Mouse (Mus musculus) Muller cell, postnatal 12 days (primary cell): ENCODE measurements around the gene D17H6S53E.

Source experiments
- DNase-seq: peaks from one replicate; pipeline ENCODE4 v3.0.0-alpha.2; 2015; ENCODE audit errors: inconsistent ontology term

D17H6S53E gene

DNA sequence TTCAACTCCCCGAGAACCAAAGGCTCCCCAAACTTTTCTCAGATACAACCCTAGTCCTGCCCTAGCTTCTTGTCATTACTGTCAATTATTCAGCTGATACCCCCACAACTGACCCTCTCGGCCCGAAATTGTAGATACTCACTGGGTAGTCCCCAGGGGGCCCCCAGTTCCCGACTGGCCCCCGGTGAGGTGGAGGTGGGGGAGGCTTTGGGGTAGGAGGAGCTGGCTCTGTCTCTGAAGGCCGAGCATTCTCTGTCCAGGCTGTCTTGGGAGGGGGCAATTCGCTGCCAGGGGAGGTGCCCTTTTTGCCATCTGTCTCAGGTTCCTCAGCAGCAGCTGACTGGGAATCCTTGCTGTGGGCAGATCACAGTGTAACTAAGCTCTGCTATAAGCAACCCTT is 33.5 kb downstream of the D17H6S53E start:
- no peak for DNase-seq

DNA sequence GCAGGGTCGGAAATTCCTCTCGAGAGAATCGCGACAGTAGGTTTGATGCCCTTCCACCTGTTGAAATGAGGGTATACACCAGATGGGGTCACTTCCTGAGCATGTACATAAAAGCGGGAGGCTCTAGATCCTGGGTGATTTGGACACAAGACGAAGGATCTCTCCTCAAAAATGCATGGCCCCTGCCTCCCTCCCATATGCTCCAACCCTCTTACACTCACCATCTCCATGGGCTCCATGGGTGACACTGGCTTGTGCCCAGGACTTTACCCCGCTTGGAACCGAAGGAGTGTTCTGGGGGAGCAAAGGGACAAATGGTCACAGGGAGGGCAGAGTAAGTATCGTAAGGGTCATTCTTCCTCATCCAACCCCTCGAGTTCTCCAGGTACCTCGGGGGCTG is 35.2 kb downstream of the D17H6S53E start:
- DNase-seq: no peak

DNA sequence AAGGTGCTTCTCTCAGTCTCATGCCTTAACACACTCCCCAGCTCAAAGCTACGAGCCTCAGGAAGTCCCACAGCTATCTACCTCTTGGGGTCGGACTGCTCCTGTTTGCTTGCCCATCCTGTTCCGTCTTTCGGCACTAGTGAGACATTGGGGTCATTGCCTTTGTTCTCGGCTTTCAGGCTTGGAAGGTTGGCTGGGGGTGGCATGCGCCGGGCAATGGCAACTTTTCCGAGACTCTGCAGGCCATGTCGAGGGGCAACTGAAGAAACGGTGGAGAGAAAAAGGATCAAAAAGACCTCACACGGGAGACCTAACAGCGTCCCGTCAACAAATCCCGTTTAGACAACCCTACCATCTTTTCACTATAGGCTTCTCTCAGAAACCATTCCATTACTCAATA is 35.9 kb downstream of the D17H6S53E start:
- DNase-seq: no peak

DNA sequence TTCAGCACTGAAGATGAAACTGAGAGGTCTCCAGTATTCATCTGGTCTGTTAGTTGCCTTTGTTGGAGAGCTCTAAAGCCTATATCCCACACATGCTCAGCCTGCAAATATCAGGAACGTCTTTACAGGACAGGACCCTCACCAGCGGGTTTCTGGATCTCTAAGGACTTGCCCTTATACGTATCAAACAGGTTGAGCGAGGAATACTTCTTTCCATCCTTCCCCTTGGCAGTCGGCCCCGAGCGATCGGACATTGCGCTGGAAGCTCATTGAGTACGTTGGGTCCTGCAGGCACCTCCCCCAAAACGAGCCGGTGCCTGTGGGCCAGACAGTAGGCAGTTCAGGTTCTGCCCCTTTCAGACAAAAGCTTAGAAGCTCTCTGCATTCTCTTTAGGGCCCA is 36.6 kb downstream of the D17H6S53E start:
- no peak for DNase-seq

DNA sequence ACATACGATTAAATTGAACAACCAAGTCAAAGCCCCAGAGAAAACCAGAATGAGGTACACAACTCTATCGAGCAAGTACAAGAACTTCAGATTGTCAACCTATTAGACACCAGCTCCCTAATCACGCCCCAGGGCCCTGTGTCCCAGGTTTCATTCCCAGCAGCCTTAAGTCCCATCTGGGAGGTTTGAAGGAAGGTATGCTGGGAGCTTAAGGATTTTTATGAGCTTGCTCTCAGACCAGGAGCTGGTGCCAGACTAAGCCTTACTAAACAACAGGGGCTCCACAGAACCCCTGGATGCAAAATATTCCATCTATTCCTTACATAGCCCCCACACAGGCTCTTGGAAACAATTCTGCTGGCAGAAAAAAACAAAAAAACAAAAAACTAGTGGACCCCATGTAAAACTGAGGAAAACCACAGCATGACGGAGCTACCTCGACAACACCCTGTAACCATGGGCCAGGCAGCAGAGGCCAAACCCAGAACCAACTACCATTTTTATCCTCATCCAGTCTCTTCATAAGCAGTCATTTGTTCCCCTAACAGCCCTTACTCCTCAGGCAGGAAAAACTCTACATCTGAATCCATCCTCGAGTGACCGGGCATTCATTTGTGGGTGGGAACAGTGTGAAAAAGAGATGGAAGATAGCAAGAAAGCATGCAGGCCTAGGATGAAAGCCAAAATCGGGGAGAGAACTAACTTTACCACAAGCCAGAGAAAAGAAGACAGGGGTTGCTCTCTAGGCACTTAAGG is 37.3 kb downstream of the D17H6S53E start:
- DNase-seq: peak; percentile 37

DNA sequence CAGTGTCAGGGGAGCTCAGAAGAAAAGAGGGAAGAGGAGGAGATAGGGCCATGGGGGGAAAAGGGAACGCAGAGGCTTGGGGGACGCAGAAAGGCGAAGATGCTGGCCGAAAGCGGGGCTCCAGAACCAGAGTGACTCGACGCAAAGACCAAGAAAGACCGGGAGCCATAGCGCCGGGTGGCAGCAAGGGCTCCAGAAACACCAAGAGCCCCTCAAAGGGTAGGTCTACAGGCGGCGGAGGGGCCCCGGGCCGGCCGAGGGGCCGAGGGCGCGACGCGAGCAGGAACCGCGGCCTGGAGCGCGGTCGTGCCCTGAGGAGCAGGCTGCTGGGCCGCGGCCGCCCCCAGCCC is 38.0 kb downstream of the D17H6S53E start:
- no peak for DNase-seq

DNA sequence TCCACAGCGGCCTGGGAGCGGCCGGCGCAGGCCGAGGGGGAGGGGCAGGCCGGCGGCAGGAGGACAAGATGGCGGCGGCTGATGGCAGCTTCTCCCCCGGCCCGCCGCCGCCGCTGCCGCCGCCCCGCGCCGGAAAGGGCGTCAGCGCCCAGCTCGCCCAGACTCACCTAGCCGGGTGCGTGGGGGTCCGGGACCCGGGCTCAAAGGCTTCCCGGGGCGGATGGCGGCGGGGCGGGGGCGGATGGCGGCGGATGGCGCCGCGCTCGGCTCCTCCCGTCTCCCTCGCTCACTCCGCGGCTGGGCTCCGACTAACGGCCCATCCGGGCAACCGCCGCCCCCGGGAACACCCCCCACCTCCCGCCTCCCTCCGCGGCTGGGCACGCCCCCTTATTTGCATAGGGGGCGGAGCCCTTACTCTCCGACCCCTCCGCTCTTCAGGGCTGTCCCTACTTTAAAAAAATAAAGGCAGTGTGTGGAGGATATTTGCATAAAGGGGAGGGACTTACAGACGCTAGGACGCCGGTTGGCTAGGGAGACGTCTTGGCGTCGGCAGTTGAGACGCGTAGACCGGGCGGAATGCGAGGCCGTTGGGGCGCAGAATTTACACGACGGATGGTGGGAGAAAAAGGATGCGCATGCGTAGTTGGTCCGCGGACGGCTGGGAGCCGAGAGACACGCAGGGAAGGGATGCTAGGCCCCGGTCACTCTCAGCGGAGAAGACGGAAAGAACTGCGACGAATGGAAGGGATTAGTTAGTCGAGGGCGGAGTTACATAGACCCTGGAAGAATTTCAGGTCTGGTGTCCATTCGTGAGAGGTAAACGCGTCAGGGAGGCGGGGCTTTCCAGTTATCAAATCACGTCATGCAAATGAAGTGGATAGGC is 38.6 kb downstream of the D17H6S53E start, which contains the start of gene Prrc2a:
Prrc2a (minus strand) TSS at position 330 of the 883 bp plus-strand sequence.
- DNase-seq: peak; percentile 99

DNA sequence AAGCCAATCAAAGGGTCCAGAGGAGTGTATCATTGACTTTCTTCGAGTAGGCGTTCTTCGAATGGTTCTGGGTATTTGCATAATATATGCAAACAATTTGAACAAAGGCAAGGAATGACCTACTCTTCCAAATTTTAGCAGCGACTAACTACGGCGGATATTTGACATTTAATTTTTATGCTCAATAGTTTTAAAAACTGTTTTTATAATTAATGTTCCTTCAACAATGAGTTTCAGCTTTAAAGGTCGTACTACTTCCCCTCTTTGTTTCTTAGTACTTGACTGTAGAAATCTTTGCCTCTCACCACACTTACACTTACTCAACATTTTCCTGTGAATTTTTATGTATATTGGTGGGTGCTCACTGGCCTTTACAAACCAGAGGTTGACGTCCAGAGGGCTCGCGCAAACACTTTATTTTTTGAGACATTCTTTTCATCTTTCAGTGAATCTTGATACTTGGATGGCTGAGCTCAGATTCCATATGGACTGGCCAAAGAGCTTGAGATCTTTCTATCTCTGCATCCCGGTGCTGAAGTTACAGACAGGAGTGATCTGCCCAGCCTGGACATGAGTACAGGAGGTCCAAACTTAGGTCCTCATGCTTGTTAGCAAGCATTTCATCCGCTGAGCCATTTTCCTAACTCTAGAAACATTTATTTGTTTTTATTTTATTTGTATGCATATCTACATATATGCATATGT is 39.4 kb downstream of the D17H6S53E start:
- no peak for DNase-seq

DNA sequence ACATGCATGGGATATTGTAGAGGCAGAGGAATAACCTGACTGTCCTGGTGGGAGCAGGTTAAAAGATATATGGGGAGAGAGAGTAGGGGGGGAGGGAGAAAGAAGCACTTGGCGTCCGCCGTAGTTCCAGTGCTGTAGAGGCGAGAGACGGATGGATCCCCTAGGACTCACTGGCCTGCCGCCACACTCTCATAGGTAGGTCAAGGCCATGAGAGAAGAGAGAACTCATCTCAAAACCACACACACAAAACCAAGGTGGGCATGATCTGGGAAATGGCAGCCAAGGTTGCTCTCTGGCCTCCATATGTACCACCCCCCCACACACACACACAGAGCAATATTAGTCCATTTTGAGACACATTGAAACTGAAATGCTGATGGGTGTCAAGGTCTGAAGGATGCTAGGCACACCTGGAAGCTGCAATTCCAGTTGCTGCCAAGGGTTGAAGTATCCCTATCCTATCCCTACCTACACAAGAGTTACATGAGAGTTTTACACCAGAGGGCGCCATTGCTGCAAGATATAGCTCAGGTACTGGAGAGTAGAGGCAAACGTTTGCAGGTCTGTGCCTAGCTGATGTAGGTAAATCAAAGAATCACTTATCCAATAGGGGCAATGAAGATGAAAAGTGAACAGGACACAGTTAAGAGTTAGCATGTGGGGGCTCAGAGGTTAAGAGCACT is 40.3 kb downstream of the D17H6S53E start:
- DNase-seq: no peak

DNA sequence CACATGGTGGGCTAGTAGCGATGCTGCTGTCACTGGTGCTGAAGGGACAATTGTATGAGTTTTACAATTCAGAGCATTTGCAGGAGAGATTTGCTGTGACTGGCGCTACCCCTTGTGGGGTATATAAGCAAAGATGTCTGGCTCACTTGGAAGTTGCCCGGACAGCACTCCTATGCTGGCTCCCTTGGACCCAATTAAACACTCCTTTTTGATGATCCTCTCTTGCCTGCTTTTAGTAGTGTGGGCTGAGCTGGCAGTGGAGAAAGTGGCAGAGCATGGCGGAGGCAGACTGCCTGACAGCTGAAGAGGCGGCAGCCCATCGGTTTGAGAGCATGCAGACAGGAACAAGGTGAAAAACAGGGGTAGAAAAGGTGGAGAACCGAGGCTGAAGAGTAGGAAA is 41.6 kb downstream of the D17H6S53E start:
- no peak for DNase-seq

DNA sequence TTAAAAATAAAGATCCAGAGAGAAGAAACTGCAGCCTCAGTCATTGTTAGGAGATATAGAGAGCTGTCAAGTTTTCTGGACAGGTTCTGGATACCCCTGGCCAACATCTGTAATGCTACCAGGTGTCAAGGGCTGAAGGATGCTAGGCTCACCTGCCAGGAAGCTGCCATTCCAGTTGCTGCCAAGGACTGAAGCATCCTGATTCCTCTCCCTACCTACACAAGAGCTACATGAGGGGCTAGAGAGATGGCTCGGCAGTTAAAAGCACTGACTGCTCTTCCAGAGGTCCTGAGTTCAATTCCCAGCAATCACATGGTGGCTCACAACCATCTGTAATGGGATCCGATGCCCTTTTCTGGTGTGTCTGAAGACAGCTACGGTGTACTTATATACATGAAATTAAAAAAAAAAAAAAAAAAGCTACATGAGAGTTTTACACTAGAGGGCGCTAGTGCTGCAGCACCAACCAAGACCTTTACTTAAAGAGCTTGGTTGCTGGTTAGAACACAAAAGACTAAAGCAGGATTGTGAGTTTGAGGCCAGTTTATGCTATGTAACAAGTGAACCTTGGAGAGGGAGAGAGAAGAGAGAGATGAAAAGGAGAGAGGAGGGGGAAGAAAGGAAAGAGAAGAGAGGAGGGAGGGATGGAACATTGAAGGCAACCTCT is 42.5 kb downstream of the D17H6S53E start:
- no peak for DNase-seq

DNA sequence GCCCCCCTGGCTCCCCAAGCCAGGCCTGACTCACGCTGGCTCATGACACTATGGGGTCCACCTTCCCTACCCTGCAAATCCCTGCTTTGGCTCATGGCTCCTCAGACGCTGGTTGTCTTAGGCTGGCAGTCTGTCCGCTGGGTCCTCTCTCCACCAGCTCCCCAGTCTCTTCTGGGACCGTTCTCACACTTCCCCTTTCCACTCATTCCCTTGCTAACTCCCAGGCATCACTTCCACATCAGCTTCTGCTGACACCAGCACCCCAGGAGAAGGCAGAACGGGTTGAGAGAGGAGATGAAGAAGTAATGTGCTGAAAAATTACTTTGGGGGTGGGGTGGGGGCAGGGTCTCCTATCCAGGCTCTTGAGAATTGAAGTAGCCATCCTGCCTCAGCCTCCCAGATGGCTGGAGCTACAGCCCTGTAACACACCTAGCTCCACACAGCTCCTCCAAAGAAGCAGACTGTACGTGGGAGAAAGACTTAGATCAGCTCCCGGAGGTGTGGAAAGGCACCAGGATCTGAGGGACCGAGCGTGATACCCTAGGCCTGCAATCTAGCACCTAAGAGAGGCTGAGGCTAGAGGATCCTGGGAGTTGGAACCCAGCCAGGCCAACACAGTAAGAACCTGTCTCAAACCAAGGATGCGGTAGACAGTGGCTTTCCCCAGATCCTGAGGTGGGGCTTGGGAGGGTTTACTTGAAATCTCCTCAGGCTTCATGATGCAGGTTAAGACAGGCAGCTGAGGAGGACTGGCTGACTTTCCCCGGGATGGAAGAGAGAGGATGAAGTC is 46.5 kb downstream of the D17H6S53E start:
- DNase-seq: no peak

DNA sequence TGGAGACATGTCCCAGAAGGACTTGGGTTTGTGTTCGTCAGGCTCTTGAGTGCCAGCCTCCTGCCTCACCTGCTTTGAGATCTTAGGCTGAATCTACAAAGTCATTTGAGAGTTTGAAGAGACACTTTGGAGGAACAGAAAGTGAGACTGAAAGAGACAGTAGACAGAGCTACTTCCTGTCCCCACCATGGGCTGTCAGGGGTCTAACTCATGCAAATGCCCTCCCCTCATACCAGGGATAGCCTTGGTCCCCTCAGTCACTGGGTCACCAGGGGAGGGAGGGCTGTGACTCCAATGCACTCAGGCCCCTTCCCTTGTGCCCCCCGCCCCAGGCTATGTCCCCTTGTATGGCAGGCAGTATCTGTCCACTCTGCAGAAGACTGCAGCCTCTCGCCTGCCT is 47.2 kb downstream of the D17H6S53E start:
- DNase-seq: no peak

DNA sequence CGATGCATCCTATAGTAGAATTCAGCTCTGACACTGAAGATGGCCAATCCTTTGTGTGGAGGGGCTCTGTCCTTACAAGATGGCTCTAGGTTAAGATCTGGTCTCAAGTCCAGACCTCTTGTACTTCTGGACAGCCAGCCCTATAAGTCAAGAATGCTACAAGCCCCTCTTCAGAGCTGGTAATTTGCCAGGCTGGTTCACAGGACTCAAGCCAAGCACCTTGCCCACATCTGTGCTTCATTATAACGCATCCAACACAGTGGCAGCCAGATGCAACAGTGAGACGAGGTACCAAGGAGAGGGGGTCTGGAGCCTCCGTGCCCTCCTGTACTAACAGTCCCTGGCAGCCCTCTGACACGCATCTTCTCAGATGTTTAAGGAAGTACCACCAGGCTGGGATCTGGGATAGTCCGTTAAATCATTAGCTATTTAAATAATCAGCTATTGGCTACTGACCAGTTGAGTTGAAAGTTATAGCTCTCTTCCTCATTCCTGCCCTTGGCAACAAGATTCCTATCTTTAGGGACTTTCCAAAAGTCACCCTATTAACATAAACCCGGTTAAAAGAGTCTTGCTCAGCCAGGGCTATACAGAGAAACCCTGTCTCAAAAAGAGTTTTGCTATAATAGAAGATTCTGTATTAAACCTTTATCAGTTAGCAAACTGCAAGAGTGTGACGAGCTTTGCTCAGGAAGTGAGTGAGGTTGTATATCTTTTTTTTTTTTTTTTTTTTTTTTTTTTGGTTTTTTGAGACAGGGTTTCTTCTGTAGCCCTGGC is 48.2 kb downstream of the D17H6S53E start:
- DNase-seq: no peak

DNA sequence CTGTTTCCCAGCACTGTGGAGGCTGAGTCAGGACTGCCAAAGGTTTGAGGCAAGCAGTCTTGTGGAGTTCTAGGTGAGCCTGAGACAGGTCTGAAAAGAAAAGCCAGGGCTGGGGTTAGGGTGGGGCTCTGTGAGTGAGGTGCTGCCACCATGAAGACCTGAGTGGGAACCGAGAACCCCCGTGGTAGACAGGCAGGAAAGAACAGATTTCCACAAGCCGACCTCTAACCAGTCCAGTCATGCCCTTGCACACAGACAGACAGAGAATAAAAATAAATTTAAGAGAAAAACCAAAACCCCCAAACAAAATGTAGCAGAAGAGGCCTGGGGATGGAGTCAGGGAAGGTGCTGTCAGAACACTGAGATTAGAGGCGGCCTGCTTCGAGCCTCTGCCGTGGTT is 49.2 kb downstream of the D17H6S53E start:
- no peak for DNase-seq

DNA sequence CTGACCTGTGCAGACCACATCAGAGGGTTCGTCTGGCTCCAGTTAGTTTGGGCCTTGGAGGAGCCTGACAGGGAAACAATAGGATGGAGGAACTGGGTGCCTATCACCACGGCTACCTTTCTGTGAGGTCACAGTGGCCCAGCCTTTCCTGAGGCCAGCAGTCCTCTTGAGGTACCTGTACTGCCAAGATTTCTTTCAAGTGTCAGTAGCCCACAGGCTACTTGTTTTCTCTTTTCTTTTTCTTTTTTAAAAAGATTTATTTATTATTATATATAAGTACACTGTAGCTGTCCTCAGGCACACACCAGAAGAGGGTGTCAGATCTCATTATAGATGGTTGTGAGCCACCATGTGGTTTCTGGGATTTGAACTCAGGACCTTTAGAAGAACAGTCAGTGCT is 49.8 kb downstream of the D17H6S53E start, which contains the start of gene Aif1:
Aif1 (minus strand) TSS at position 101 of the 400 bp plus-strand sequence.
- DNase-seq: no peak
